Mouse (Mus musculus) CD4-positive, CD25-positive, alpha-beta regulatory T cell, adult 9 weeks (primary cell): Measurements from ENCODE around the gene Dhx16. TPM values are rescaled to one million over a fixed set of nuclear protein-coding genes. Genes with fewer than 3 reads are reported as not detected.

Experiments used
- polyA plus RNA-seq: library from polyadenylated mRNA; unstranded; fragments of 100-300 nt; shearing (Covaris generic); gene quantifications from one replicate; pipeline ENCODE4 v1.2.1, GENCODE M21; 2017

The Dhx16 gene
- polyA plus RNA-seq, result 23.4 TPM

DNA sequence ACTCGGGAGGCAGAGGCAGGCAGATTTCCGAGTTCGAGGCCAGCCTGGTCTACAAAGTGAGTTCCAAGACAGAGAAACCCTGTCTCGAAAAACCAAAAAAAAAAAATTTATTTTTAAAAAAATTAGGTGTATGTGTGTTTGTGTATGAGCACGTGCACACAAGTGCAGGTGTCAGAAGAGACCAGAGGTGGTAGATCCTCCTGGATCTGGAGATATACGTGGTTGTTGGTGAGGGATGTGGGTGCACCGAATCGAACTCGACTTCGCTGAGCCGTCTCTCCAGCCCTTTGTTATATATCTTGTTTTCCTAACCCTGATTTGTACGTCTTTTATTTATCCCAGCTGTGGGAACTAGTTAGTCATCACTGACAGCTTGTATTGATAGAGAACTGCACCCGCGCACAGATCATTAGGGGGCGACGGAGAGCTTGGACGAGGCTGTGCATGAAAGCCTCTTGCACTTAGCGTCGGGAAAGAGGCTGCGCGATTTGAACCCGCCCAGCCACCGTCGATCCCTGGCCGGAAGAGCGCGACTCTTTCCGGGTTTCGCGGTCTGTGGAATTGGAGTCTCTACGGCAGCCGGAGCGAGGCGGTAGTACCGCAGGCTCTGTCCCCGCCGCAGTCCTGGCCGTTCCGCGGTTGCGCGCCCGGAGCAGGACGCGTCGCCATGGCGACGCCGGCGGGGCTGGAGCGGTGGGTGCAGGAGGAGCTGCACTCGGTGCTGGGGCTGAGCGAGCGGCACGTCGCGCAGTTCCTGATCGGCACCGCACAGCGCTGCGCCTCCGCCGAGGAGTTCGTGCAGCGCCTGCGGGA lies at the start of gene Dhx16:
Gene Dhx16 (plus strand): TSS at position 575 of the 813 bp plus-strand sequence.

GRCm38 (mm10) chr17:35838122-35838544 lies 41.5 kb upstream of the Dhx16 start, which contains the start of gene Tubb5:
Tubb5 (minus strand) TSS chr17:35838306.

GRCm38 (mm10) chr17:35841076-35841950 lies 38.3 kb upstream of the Dhx16 start, which contains the start of gene Mdc1:
Mdc1 (plus strand) TSS chr17:35841515.

DNA sequence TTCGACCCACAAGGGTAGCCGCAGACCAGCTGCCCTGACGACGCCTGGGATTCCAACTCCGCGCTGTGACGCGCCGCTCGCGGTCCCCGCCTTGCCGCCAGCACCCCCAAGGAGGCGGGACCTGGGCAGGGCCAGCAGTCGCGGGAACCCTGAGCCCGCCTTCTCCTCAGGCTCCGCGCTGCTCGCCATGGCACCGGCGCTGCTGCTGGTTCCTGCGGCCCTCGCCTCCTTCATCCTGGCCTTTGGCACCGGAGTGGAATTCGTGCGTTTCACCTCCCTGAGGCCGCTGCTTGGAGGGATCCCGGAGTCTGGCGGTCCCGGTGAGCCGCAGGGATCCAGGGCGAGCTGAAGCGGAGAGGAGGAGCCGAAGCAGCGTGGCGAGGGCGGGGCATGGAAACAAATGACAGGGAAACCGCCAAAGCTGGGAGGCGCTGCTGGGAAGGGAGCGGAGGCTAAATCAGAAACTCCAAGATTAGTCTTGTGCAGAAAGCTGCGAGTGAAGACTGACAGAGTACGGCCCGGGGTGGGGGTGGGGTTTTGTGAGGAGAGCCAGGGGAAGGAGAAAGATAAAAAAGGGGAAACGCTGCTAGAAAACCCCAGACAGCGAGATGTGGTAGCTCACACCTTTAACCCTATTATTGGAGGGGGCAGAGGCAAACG lies 18.3 kb upstream of the Dhx16 start, which contains the start of gene Nrm:
Gene Nrm (plus strand): TSS at position 121 of the 660 bp plus-strand sequence.

DNA sequence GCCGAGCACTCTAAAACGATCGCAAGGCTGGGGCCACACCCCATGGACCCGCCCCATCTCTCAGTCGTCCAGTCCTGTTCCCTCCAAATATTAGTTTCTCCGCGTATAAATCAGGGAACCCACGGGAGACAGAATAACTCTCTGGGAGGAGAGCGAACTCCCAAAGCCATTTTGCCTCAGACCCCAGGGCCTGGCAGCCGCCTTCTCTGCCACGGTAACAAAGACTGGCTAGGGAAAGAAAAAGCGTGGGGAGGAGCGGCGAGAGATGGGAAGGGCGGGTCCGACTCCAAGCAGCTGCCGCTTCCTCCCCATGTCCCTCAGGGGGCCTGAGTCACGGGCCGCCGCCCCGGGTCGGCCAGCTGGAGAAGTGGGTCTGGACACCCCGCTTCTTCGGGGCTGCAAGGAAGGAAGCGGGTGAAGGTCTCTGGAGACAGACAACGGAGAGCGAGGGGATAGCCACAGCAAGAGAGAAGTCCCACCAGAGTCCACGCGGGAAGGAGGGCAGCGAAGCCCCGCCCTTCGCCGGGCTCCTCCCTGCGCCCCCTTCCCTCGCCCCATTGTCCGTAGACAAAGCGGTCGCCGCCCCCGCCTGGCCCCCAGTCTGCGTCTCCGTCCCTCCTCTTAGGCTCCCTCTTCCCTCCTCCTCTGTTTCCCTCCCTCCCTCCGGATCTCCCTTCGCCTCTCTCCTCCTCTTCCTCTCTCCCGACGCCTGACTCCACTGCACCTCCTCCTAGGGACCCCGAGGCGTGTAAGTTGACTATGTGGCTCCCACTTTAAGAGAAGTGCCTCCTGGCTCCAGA lies 13.9 kb upstream of the Dhx16 start, which contains the start of gene Ppp1r18:
Gene Ppp1r18 (plus strand): TSS at position 113 of the 800 bp plus-strand sequence.

DNA sequence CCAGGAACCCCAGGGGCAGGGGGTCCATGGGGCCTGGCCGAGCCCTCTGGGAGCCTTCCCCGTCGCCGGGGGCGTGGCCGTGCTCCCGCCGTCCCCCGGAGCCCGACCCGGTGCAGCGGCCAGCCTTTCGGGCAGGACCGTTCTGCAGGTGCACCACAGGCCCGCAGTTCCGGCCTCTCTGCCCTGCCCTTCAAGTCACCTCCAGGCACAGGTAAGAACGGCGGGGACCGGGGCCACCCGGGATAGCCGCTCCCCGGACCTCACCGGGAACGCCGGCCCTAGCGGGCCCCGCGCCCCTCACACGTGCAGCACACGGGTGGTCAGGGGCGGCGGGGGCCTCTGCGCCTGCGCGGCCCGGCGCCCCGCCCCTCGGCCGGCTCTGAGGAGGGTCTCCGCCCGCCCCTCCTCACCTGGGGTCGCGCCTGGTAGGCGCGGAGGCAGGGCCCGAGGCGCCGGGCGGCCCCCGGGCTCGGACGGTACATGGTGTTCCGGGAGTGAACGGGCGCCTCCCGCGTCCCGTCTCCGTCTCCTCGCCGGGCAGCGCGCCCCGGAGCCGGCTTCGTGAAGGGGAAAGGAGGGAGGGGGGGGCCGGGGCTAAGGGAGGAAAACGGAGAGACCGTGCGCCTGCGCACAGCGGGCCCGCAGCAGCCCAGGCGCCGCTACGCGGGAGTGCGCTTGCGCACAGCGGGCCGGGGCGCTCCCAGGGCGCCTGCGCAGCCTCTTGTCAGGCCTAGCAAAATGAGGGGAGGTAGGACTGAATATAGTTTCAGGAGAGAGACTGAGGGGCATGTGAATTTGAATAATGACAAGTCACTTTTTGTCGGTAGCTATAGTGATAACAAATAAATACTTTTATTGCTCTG lies 17.4 kb downstream of the Dhx16 start, which contains the start of gene 2310061I04Rik:
Gene 2310061I04Rik (minus strand): TSS at position 651 of the 863 bp plus-strand sequence.

DNA sequence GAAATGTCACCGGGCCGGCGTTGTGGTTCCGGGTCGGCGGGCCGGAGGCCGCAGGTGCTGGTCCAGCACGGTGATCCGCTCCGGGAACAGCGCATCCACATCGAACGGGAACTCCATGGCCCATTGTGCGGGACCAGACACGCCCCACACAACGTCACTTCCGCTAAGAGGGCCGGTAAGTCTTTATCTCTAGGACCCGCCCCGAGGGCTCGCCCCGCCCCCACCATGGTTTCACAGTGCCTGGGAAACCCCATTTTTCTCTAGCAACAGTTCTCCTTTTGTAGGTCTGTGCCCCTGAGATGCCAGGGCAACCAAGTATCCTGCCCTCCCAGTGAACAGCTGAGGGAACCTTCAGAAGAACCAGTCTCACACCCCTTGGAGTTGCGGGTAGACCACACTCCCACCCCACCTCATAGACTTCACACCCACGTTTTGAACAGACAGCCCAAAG lies 30.3 kb downstream of the Dhx16 start, which contains the start of gene Atat1:
Gene Atat1 (minus strand): TSS at position 157 of the 451 bp plus-strand sequence.

GRCm38 (mm10) chr17:35916297-35917142 lies 36.9 kb downstream of the Dhx16 start, which contains the start of the genes Mrps18b and Ppp1r10:
Mrps18b (minus strand) TSS chr17:35916389.
Ppp1r10 (plus strand) TSS chr17:35916434.

Other genes with a start within 250 kb of the Dhx16 start
- gene Mucl3, start 236.1 kb upstream of the Dhx16 start, polyA plus RNA-seq, result not detected
- 42.1 TPM for gene Vars2, start 212.2 kb upstream of the Dhx16 start, polyA plus RNA-seq
- gene Gtf2h4, start 206.1 kb upstream of the Dhx16 start, polyA plus RNA-seq, result 28.8 TPM
- 5.8 TPM for gene Ddr1, start 175.2 kb upstream of the Dhx16 start, polyA plus RNA-seq
- 1.9 TPM for gene Ier3, start 58.1 kb upstream of the Dhx16 start, polyA plus RNA-seq
- gene Flot1, start 56.6 kb upstream of the Dhx16 start, polyA plus RNA-seq, result 46.0 TPM
- 130 TPM for gene Tubb5, start 41.5 kb upstream of the Dhx16 start, polyA plus RNA-seq
- 21.6 TPM for gene Mdc1, start 38.3 kb upstream of the Dhx16 start, polyA plus RNA-seq
- gene Nrm, start 18.5 kb upstream of the Dhx16 start, polyA plus RNA-seq, result 32.8 TPM
- gene Ppp1r18, start 14.2 kb upstream of the Dhx16 start, polyA plus RNA-seq, result 685 TPM
- 25.8 TPM for gene 2310061I04Rik, start 17.6 kb downstream of the Dhx16 start, polyA plus RNA-seq
- 26.7 TPM for gene Atat1, start 30.3 kb downstream of the Dhx16 start, polyA plus RNA-seq
- 99.2 TPM for gene Mrps18b, start 36.6 kb downstream of the Dhx16 start, polyA plus RNA-seq
- gene Ppp1r10, start 36.6 kb downstream of the Dhx16 start, polyA plus RNA-seq, result 62.7 TPM
- gene Abcf1, start 89.9 kb downstream of the Dhx16 start, polyA plus RNA-seq, result 163 TPM
- gene Gnl1, start 100.0 kb downstream of the Dhx16 start, polyA plus RNA-seq, result 13.7 TPM
- 23.8 TPM for gene Prr3, start 100.4 kb downstream of the Dhx16 start, polyA plus RNA-seq
- gene H2-T24, start 140.7 kb downstream of the Dhx16 start, polyA plus RNA-seq, result 28.1 TPM
- gene H2-T23, start 153.0 kb downstream of the Dhx16 start, polyA plus RNA-seq, result 779 TPM
- gene H2-T22, start 162.9 kb downstream of the Dhx16 start, polyA plus RNA-seq, result 262 TPM
- gene Gm6034, start 163.1 kb downstream of the Dhx16 start, polyA plus RNA-seq, result 0.65 TPM
- gene Gm11127, start 178.6 kb downstream of the Dhx16 start, polyA plus RNA-seq, result not detected
- gene Gm19684, start 241.9 kb downstream of the Dhx16 start, polyA plus RNA-seq, result 1.4 TPM
- 0.33 TPM for gene Gm7030, start 249.6 kb downstream of the Dhx16 start, polyA plus RNA-seq